Mouse (Mus musculus) left cerebral cortex, postnatal 25 days (tissue): ENCODE data around the gene Med19. TPM values are rescaled to one million over a fixed set of nuclear protein-coding genes. Genes with fewer than 3 reads are reported as not detected.
"Not testable (repeated sequence)": the region's sequence is repeated elsewhere in the genome, so short reads cannot be mapped to it uniquely, and the experiment has no call there.

Experiments
- DNase-seq, 2 experiments: peaks; one replicate each; pipeline ENCODE4 v3.0.0; 2022; ENCODE audit warnings: low spot score in 2 of 2, mixed read lengths in 1 of 2
- intact Hi-C: fragments of 180-260 bp; cut with DNase I; formaldehyde crosslinking; loops from one replicate; pipeline ENCODE4 v1.15.1; 2025
- total RNA-seq, 2 experiments: library from RNA; stranded (reverse); gene quantifications; 2 replicates each; pipeline ENCODE4 v1.2.3; 2021

Med19 gene
- total RNA-seq, 2 experiments from 2014 or later: 30.4 to 32.0 TPM

DNA sequence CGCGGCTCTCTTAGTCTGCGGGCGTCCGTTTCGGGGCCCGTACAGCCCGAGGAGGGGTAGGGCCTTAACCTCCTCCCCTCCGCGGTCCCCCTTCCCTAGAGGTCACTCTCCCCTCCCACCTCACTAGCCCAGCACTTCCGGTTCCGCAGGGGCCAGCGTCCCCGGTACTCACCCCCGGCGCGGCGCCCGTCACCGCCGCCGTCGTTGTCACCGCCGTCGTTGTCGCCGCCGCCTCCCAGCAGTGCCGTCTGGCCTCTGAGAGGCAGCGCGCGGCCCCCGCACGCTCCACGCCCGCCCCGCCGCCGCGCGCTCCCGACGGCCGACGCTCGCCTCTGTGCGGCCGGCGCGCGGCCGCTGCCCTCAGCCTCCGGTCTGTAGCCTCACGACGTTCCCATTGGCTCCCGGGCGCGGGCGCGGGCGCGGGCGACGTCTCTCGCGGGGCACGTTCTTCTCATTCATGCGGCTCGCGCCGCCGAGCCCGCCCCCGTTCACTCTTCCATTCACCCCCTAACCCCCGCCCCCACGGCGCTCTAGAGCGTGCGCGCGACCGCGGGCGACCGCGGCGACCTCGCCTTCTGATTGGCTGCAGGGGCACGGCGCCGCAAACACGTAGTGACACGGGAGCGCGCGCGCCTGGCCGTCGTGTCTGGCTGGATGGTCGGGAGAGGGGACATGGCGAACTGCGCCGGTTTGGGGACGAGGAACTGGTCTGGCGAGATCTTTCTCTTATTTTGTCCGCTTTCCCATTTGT lies 36.8 kb downstream of the Med19 start, which contains the start of gene Zdhhc5:
Zdhhc5 (minus strand) TSS at position 370 of the 751 bp plus-strand sequence.
- DNase-seq: peak; percentile 99
- intact Hi-C loops: loop anchor here (1.0 to 5.0 kb wide), 4 partner anchors 12 to 332 kb away; partner anchors contain the start of genes Clp1, Rtn4rl2, Tnks1bp1 and Ube2l6

DNA sequence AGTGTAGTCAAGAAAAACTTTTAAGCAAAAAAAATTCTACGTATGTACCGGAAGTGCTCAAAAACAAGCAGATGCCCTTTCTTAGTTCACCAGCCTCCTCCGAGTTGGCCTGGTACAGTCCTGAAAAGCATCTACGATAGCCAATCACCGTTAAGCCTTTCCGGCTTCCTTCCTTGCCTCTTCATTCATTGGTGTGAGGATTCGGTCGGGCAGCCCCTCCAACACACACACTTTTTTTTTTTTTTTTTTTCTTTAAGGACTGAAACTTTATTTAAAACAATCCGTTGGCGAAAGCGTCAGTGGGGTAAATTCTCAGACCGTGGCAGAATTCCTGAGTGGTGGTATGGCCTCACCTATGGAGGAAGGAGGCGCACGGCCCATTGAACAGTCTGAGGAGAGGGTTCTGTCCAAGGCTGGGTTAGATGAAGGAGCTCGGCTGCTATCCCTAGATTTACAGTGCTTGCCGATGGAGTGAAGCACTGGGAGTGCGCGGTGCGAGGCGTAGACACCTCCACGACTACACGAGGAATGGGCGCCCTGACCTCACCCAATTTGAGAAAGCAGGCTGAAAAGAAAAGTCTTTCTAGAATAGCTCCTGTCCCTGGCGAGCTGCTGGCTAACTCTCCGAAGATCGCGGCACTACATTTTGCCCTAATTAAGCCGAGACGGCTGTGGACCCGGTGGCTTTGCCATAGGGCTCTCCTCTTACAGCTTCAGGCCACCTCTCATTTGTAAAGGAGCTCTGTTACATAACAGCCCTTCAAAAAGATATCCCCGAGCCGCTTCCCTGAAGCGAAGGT lies 37.6 kb downstream of the Med19 start:
- intact Hi-C loops: loop anchor here (1.0 to 5.0 kb wide), 4 partner anchors 12 to 332 kb away; partner anchors contain the start of genes Clp1, Rtn4rl2, Tnks1bp1 and Ube2l6
- DNase-seq: peak; percentile 67 to 97

DNA sequence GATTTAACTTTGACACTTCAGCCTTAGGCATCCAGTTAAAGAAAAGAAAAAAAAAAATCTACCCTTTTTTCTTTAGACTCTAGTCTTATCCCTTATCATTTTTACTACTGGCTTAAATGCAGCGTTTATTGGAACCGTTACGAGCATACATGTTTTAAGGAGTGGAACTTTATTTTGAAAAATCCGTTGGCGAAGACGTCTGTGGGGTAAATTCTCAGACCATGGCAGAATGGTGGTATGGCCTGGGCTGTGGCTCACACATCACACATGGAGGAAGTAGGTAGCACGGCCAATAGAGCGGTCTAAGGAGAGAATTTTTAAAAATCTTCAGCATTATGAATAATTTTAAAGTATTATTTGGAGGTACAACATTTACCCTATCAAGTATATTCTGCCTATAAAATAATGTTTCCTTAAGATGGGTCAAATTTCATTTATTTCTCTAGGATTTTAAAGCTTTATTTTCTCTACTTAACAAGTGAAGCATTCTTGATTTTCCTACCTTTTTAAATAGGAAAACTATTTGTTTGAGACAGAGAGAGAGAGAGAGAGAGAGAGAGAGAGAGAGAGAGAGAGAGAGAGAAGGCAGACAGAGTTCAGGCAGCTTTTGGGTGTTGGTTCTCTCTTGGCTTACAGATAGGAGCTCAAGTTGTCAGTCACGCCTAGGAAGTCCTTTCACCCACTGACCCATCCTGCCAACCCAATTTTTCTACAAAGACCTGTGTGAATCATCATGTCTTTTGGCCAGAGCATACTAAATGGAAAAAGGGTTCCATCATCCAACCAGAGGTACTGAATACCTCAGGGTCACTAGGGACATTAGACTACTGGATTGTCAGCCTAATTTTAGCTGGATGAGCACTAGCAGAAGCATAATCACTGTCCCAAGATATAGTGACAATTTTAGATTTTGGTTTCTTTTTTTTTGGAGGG lies 38.5 kb downstream of the Med19 start:
- intact Hi-C loops: loop anchor here (5.0 kb wide), 3 partner anchors 81 to 331 kb away; partner anchors contain the start of genes Rtn4rl2, Tnks1bp1 and Ube2l6
- DNase-seq: no peak

DNA sequence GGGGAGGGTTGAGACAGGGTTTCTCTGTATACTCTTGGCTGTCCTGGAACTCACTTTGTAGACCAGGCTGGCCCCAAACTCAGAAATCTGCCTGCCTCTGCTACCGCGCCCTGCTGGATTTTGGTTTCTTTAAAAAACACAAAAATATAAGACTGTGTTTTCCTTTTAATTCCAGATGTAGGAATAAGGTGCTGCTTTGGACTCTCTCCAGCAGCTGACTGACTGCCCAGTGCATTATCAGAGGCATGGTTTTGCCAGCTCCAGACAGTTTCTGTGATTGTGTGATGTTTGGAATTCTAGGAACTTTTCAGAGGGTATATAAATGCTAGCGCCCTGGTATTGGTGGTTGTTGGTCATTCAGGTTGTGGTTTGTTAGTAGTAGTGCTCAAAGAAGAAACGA lies 39.2 kb downstream of the Med19 start:
- intact Hi-C loops: loop anchor here (5.0 kb wide), 3 partner anchors 80 to 330 kb away; partner anchors contain the start of genes Rtn4rl2, Tnks1bp1 and Ube2l6
- DNase-seq: no peak

DNA sequence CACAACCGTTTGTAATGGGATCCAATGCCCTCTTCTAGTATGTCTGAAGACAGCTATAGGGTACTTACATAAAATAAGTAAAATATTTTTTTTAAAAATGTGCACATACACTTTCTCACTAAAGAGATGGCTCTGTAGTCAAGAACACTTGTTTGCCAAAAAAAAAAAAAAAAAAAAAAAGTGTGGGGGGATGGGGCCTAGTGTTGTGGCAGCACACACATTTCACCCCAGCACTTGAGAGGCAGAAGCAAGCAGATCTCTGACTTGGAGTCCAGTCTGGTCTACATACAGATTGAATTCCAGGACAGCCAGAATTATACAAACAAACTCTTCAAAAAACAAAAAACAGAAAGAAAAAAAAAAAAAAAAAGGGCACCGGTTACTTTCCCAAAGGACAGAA lies 42.5 kb downstream of the Med19 start:
- intact Hi-C loops: no loop called here
- no peak for DNase-seq

DNA sequence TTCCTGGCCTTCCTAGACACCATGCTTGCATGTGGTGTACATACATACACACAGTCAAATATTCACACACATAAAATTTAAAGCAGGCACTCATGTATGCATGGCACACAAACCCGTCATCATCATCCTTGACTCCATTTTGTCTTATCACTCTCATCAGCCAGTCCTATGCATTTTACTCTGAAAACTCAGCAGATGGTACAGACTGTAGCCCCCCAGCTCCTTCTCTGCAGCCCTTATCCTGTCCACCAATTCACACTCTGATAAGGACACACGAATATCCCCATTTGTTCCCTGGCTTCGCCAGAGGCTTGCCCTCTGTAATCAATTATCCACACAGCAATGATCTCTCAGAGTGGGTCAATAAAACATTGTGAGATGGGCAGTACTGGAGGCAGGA lies 43.0 kb downstream of the Med19 start:
- intact Hi-C loops: no loop called here
- DNase-seq: no peak

DNA sequence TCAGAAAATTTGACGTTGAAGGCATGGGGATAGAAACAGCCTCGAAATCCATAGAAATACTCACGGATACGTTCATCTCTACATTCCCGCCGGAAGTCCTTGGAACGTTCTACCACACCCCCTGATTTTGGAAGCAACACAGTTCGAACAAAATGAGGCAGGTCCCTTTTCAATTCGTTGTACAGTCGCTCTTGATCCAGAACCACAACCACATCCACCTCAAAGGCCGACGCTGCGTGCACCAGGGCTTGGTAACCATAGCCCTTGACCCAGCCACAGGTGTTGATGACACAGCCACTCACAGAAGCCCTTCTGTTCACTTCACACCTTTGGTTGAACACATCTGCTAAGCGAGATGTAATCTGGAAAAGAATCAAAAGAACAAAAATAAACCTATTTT lies 45.7 kb downstream of the Med19 start:
- intact Hi-C loops: no loop called here
- DNase-seq: no peak

DNA sequence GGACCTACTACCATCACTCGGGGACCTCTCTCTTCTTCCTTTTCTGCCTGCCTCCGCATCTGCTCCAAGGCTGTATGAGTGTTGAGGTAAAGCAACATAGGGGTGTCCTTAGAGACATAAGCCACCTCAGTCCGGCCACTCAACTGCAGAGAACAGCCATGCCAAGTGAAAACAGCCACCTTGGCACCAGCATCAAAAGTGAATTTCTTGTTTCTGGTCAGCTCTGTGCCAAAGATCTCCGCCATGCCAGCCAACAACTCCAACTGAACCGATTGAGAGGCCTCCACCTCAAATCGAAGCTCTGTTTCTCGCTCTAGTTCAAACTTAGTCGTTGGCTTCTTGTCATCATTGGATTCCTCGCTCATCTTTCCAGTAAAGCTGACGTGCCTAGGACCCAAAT lies 47.6 kb downstream of the Med19 start:
- intact Hi-C loops: no loop called here
- no peak for DNase-seq

DNA sequence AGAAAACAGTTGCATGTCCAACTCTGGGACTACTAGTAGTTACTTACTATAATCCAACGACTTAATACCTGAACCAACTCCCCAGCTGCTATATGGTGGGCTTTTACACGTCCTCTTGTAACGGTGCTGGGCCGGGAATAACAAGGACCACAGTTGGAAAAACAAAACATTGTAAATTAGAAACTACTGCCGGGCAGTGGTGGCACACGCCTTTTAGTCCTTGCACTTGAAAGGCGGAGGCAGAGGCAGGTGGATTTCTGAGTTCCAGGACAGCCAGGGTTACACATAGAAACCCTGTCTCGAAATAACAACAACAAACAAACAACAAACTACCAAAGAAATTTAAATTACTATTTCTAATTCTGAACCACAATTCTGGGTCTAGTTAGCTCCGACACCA lies 48.5 kb downstream of the Med19 start:
- no peak for DNase-seq
- intact Hi-C loops: loop anchor here (1.0 kb wide), 1 partner anchor 11 kb away; the partner anchor contains the start of gene Zdhhc5

DNA sequence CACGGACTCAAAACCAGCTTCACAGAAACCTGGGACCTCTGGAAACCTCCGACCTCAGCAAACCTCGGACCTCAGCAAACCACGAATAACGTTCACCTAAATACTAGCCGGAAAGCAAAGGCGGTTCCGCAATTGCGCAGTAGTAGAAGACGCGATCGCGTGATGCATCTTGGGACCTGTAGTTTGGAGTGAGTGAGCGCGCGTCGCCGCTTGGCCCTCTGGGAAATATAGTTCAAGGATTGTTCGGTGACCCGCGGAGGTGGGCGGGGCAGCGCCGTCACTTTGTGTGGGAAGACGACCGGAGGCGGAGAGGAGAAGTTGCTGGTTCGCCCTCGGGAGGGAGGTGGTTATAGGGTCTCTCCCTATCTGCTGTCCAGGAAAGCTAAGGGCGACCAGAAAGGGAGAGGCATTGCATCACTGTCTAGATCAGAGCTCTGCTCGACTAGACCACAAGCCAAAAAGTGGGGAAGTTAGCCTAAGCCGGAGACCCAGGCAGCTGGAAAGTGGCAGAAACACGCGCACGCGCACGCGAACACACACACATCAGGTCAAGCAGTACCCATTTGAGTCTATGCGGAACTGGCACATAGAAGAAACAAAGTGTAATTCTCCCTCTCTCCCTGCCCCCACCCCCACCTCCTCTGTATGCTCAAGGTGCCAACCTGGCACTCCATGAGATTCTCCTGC lies 49.1 kb downstream of the Med19 start, which contains the start of gene Clp1:
Clp1 (minus strand) TSS at position 179 of the 687 bp plus-strand sequence.
- intact Hi-C loops: loop anchor here (1.0 kb wide), 1 partner anchor 12 kb away; the partner anchor contains the start of gene Zdhhc5

DNA sequence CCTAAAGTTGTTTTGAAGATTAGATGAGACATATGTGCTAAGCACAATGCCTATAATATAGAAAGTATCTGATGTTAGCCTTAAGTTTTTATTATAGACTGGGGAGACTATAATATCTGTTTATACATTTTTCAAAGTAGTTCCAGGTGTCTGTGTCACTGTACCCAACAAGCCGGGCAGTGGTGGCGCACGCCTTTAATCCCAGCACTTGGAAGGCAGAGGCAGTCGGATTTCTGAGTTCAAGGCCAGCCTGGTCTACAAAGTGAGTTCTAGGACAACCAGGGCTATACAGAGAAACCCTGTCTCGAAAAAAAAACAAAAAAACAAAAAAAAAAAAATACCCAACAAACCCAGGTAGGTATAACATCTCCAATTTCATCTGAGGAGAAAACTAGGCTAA lies 50.0 kb downstream of the Med19 start:
- DNase-seq, intact Hi-C loops: not testable (repeated sequence)

More for the DNA sequence above, 49.1 kb downstream of the Med19 start, which contains the start of gene Clp1:
- peak; percentile 97 to 99 for DNase-seq

DNA sequence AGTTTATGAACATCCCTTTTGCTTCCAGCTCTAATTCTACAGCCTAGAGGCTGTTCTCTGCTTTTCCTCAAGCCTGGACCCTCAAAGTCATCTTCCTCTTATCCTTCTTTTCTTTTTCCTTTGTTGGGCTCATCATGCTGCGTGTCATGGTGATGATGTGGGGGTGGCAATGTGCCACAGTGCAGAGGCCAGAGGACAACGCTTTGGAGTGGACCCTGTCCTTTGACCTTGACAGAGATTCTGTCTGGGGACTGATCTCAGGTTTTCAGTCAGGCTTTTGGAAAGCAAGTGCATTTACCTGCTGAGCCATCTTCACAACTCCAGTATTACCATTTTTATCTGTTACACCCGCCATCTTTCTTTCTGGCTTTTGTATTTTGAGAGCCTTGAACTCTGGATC lies 53.0 kb downstream of the Med19 start:
- intact Hi-C loops: loop anchor here (10.0 kb wide), 1 partner anchor 304 kb away; the partner anchor contains the start of genes P2rx3 and Ssrp1

DNA sequence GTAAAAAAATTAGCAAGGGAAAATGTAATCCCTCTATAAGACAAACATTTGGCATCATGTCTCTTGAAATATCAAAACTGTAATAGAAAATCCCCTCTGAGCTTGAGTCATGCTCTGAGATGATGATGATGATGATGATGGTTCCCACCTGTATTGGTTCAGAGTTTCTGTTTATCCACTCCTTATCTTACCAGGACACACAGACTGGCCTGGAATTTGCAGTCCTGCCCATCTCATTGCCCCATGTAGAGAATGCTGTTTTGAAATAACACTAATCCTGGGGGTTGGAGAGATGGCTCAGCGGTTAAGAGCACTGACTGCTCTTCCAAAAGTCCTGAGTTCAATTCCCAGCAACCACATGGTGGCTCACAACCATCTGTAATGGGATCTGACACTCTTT lies 54.2 kb downstream of the Med19 start:
- DNase-seq: no peak
- intact Hi-C loops: loop anchor here (10.0 kb wide), 1 partner anchor 302 kb away; the partner anchor contains the start of genes P2rx3 and Ssrp1

More for the DNA sequence above, 53.0 kb downstream of the Med19 start:
- DNase-seq: no peak

DNA sequence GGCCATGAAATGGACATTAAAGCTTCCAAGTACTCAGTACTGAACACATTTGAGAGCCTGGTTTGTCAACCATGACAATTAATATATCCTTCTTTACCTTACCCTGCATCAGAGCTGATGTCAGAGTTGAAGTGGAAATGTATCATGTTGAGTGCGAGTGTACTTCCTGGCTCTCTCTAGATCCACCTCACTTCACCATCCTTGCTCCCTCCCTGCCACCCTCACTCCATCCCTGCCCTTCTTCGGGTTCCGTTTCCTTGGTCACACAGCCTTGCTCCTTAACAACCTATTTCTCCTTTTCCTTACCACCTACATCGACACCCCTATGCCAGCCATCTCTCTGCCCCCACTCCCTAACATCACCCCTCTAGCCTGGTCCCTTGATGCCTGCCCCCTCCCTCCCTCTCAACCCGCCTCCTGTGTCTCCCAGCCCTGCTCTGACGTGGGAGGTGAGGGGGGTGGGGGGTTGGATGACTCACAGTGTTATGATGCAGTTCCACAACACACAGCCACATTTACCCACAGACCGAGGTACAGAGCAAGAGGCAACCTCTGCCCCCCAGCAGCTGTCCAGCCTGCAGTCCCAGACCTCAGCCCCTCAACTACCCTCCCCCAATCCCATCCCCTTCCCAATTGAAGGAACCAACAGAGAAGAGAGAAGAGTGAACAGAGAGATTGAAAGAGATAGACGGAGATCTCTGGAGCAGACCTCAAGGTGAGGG lies 55.5 kb downstream of the Med19 start, which contains the start of gene Ypel4:
Ypel4 (plus strand) TSS at position 480 of the 722 bp plus-strand sequence.
- peak; percentile 65 to 88 for DNase-seq
- intact Hi-C loops: loop anchor here (2.0 to 10.0 kb wide), 2 partner anchors 65 to 301 kb away; partner anchors contain the start of genes P2rx3, Ssrp1 and Ube2l6

DNA sequence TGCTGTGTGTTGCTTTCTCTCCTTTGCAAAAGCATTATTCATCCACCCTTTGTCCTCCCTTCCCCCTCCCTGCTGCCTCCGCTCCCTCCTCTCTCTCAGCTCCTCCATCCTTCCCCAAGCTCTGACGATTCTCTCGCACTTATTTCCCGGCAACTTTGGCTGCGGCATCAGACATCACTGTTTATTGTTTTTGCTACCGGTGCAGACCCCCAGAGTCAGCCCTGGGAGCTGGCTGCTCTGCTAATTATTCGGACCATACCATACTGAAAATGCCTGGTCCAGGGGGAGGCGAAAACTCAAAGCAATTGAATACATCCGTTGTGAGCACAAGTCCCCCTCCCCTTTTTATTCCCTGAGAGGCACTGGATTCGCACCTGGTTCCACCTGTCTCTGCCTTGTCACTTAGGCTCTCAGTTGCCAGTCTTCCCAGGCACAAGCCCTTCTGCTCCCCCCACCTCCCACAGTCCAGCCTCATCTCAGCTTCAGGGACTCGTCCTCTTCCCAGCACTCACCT lies 56.2 kb downstream of the Med19 start:
- intact Hi-C loops: loop anchor here (2.0 to 10.0 kb wide), 2 partner anchors 64 to 300 kb away; partner anchors contain the start of genes P2rx3, Ssrp1 and Ube2l6
- DNase-seq: peak in 1 of 2 experiments; percentile 56

DNA sequence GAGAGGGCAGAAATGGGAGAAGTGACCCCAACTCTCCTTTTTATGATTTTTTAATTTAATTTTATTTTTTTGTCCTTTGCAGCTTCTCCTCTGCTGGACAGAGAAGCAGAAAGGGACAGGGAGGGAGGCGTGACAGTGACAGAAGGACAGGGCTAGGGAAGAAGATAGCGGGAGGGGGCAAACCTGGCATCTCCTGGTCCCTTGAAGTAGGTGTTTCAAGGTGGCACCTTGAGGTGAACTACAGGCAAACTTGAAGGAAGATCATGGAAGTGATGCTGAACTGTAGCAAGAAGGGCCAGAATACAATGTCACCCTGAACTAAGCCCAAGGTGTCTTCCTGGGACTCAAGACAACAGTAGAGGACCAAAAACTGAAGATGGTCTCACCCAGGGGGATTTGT lies 56.7 kb downstream of the Med19 start:
- no peak for DNase-seq
- intact Hi-C loops: loop anchor here (2.0 to 10.0 kb wide), 2 partner anchors 64 to 300 kb away; partner anchors contain the start of genes P2rx3, Ssrp1 and Ube2l6
